Mouse (Mus musculus): ENCODE results near the gene Olfr548-ps1. TPM values are rescaled to one million over a fixed set of nuclear protein-coding genes. Genes with fewer than 3 reads are reported as not detected.

Gene Olfr548-ps1
- total and polyA plus RNA-seq, 2 experiments from 2014 or later, result not detected

DNA sequence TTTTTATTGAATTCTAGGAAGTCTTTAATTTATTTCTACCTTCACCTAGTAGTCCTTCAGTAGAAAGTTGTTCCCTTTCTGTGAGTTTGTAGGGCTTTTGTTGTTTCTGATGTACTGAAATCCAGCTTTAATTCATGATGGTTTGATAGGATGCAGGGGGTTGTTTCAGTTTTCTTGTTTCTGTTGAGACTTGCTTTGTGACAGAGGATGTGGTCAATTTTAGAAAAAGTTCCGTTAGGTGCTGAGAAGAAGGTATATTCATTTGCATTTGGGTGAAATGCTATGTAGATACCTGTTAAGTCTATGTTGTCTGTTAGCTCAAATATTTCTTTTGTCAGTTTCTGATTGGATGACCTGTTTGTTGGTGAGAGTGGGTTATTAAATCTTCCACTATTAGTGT is 11.6 kb upstream of the Olfr548-ps1 start:
- Histone ChIP-seq H3K4me2 (ENCODE audit: low read depth, low read length) (no peak overlapping the region), H3K27me3 (ENCODE audit: insufficient read depth, low read length) (no peaks in the 10 kb centered on the region), H3K4me3 (ENCODE audit: low read length) (no peak overlapping the region), H3K27ac (no peak overlapping the region), H3K9ac (replicated peaks; ENCODE audit: low read length) (no peak overlapping the region), H3K9me3 (ENCODE audit: low read length) (no peaks in the 10 kb centered on the region), H3K36me3 (ENCODE audit: insufficient read depth, low read length) (no peaks in the 10 kb centered on the region), H3K4me1 (ENCODE audit: insufficient read depth, low read length) (no peaks in the 10 kb centered on the region)
- TF ChIP-seq CTCF (IDR thresholded peaks at IDR 0.05; ENCODE audit: low read depth), result no peak
- ATAC-seq, result no peak
- 87% methylated on average over 1 of the region's 1 CpGs for WGBS
- DNase-seq (ENCODE audit: low spot score), result no peak

DNA sequence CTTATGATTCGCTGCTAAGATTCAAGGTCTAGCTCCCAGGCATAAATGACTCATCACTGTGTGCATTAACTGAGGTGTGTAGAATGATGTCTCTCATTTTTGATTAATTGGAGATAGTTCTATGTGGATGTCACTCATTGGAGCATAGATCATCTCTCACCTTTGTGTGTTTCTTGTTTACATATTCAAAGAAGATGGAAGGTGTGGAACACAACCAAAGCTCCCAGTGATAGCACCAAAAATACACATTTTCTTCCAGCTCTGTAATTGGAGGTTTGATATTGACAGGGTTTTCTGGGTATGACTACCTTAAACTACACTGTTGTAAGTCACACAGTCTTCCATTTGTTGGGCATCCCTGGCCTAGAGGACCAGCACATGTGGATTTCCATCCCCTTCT is 6.2 kb upstream of the Olfr548-ps1 start, which contains the start of gene Olfr547:
TSS of gene Olfr547 (plus strand) at position 301 of the 400 bp plus-strand sequence.
- WGBS, result 81% methylated on average over 1 of the region's 1 CpGs
- no peak for ATAC-seq
- H3K4me1 ChIP-seq (ENCODE audit: insufficient read depth, low read length), result no peaks in the 10 kb centered on the region
- no peaks in the 10 kb centered on the region for H3K27me3 ChIP-seq (ENCODE audit: insufficient read depth, low read length)
- H3K36me3 ChIP-seq (ENCODE audit: insufficient read depth, low read length), result no peaks in the 10 kb centered on the region
- no peak for TF ChIP-seq CTCF (IDR thresholded peaks at IDR 0.05; ENCODE audit: low read depth)
- H3K27ac ChIP-seq, result no peak within 1 kb of the TSS
- no peak within 1 kb of the TSS for H3K4me2 ChIP-seq (ENCODE audit: low read depth, low read length)
- no peaks in the 10 kb centered on the region for H3K9me3 ChIP-seq (ENCODE audit: low read length)
- DNase-seq (ENCODE audit: low spot score), result no peak
- no peak within 1 kb of the TSS for H3K4me3 ChIP-seq (ENCODE audit: low read length)
- H3K9ac ChIP-seq (replicated peaks; ENCODE audit: low read length), result no peak within 1 kb of the TSS

DNA sequence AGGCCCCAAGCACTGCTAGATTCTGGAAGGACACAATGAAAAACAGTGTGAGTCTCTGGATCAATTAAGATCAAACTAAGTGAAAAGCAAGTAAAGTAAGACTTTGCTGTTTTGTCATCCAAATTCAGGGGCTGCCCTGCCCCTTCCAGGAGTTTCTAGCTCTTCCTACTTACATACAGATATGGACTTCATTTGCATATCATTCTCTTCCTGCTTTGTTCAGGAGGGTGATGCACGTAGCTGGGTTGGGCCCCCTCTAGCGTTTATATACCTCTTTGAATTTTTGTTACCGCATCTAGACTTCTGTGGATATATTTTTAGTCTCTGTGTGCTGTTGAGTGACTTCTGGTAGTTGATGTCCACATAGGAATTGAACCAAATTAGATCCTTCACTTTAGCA is 555 bp downstream of the Olfr548-ps1 start:
- DNase-seq (ENCODE audit: low spot score) (no peak), ATAC-seq (no peak)
- Histone ChIP-seq H3K27me3 (ENCODE audit: insufficient read depth, low read length) (no peaks in the 10 kb centered on the region), H3K4me3 (ENCODE audit: low read length) (no peak overlapping the region), H3K9ac (replicated peaks; ENCODE audit: low read length) (no peak overlapping the region), H3K4me1 (ENCODE audit: insufficient read depth, low read length) (no peaks in the 10 kb centered on the region), H3K4me2 (ENCODE audit: low read depth, low read length) (no peak overlapping the region), H3K36me3 (ENCODE audit: insufficient read depth, low read length) (no peaks in the 10 kb centered on the region), H3K9me3 (ENCODE audit: low read length) (no peaks in the 10 kb centered on the region), H3K27ac (no peak overlapping the region)
- no peak for TF ChIP-seq CTCF (IDR thresholded peaks at IDR 0.05; ENCODE audit: low read depth)
- 62% methylated on average over 3 of the region's 3 CpGs for WGBS

DNA sequence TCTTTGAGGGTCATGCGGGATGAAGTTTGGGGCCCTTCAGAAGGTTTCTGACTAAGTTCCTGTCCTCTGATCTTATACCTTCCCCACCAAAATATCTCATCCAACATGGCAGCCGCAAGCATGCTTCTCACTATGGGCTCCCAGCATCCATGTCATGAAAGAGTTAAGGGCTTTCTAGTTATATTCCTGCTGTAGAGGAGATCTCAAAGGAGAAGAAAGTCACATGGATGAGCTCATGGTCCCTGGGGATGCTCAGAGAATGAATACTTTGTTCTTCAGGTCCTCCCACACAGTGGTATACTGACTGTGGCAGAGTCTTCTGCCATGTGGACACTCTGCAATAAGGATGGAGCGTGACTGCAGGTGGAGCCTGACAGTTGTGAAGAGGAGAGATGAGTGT is 8.9 kb downstream of the Olfr548-ps1 start, which contains the start of gene Olfr549:
TSS of gene Olfr549 (plus strand) at position 301 of the 400 bp plus-strand sequence.
- WGBS, result 81% methylated on average over 3 of the region's 3 CpGs
- no peak within 1 kb of the TSS for H3K4me3 ChIP-seq (ENCODE audit: low read length)
- H3K36me3 ChIP-seq (ENCODE audit: insufficient read depth, low read length), result no peaks in the 10 kb centered on the region
- DNase-seq (ENCODE audit: low spot score) (no peak), ATAC-seq (no peak)
- H3K4me1 ChIP-seq (ENCODE audit: insufficient read depth, low read length), result no peaks in the 10 kb centered on the region
- no peak within 1 kb of the TSS for H3K9ac ChIP-seq (replicated peaks; ENCODE audit: low read length)
- H3K27ac ChIP-seq, result no peak within 1 kb of the TSS
- TF ChIP-seq CTCF (IDR thresholded peaks at IDR 0.05; ENCODE audit: low read depth), result no peak
- H3K9me3 ChIP-seq (ENCODE audit: low read length), result no peaks in the 10 kb centered on the region
- H3K4me2 ChIP-seq (ENCODE audit: low read depth, low read length), result no peak within 1 kb of the TSS
- H3K27me3 ChIP-seq (ENCODE audit: insufficient read depth, low read length), result no peaks in the 10 kb centered on the region

DNA sequence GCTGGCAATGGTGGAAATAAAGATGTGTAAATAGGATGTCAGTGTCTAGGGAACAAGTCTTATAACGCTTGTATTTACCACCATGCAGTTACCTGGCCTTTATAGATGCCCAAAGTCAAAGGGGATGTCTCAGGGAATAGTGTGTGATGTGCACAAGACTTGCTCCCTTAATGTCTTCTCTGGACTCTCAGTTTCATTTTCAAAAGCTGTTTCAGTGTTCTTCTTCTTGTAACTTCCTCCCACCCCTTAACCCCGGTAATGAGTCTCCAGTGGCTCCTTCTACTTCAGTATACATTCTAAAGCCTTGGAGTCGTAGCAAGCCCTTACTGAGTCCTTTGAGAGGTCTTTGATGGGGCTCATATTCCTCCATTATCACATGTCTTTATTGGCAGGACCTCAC is 12.6 kb downstream of the Olfr548-ps1 start:
- Histone ChIP-seq H3K9ac (replicated peaks; ENCODE audit: low read length) (no peak overlapping the region), H3K4me3 (ENCODE audit: low read length) (no peak overlapping the region), H3K36me3 (ENCODE audit: insufficient read depth, low read length) (no peaks in the 10 kb centered on the region), H3K27me3 (ENCODE audit: insufficient read depth, low read length) (no peaks in the 10 kb centered on the region), H3K4me2 (ENCODE audit: low read depth, low read length) (no peak overlapping the region), H3K9me3 (ENCODE audit: low read length) (no peaks in the 10 kb centered on the region), H3K4me1 (ENCODE audit: insufficient read depth, low read length) (no peaks in the 10 kb centered on the region), H3K27ac (no peak overlapping the region)
- DNase-seq (ENCODE audit: low spot score), result no peak
- TF ChIP-seq CTCF (IDR thresholded peaks at IDR 0.05; ENCODE audit: low read depth), result no peak
- no peak for ATAC-seq
- 85% methylated on average over 3 of the region's 3 CpGs for WGBS

DNA sequence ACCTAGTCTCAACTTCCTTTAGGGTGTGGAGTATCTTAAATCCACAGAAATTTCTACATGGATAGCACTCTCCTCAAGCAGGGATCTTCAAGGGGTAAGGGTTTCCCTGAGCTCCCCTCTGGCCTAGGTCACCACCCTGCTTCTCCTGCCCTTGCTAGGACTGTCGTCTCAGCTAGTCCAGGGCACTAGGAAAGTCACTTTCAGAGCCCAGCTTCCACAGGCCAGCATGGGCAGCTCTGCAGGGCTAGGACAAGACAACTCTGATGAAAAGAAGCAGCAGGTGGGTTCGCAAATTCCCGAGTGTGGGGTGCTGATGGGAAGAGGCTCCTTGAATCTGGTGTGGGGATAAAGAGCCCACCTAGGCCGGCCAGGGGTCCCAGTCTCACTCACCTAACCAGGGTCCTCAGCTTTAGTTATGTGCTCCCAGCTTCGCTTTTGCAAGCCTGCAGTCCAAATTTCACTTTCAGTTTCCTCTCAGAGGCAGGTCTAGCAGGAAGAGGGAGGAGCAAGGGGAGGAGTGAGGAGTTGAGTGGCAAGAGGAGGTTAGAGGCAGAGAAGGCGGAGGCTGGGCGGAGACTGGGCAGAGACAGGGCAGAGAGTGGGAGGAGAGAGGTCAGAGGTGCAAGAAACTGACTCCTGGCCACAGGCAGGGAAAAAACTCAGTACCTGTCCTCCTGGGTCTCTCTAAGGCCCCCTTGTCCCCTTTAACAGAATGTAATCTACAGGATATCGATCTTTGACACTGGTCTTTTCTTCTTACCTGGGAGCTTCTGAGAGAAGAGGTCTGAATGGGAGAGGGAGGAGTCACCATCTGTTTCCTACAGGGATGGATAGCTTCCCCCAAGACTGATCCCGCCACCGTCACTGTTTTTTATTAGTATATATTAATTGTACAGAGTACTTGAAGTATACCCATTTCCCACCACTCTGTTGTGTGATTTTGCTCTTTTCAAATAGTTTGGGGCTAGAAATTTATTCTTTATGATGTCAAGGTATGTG is 24.6 kb downstream of the Olfr548-ps1 start, which contains the start of gene Trim21:
TSS of gene Trim21 (minus strand) at position 488 of the 999 bp plus-strand sequence.
- TF ChIP-seq CTCF (IDR thresholded peaks at IDR 0.05; ENCODE audit: low read depth), result no peak
- 23% methylated on average over 10 of the region's 10 CpGs for WGBS
- Histone ChIP-seq H3K4me2 (ENCODE audit: low read depth, low read length) (peak within 1 kb of the TSS; percentile 54), H3K27me3 (ENCODE audit: insufficient read depth, low read length) (no peaks in the 10 kb centered on the region), H3K4me3 (ENCODE audit: low read length) (peak within 1 kb of the TSS; percentile 36), H3K36me3 (ENCODE audit: insufficient read depth, low read length) (no peaks in the 10 kb centered on the region), H3K4me1 (ENCODE audit: insufficient read depth, low read length) (no peaks in the 10 kb centered on the region), H3K9ac (replicated peaks; ENCODE audit: low read length) (no peak within 1 kb of the TSS; the same call in 1 of the 2 replicates), H3K9me3 (ENCODE audit: low read length) (no peaks in the 10 kb centered on the region), H3K27ac (no peak within 1 kb of the TSS)
- DNase-seq (ENCODE audit: low spot score) (peak; percentile 36), ATAC-seq (peak; percentile 77; the same call in 1 of the 2 replicates)
